Mouse (Mus musculus) hindbrain, embryonic 13.5 days (tissue): Measurements from ENCODE around the gene Syngr1. TPM values are rescaled to one million over a fixed set of nuclear protein-coding genes. Genes with fewer than 3 reads are reported as not detected.

Experiments
- ATAC-seq: fragments of 200-750 bp; cut with Nextera tagmentation; 2 replicates; pipeline ENCODE4 v1.8.0; 2017; ENCODE audit warnings: moderate TSS enrichment; ENCODE audit not compliant: low FRiP score
- H3K27ac ChIP-seq: fragments of 300-500 bp; sonication (generic); 2 replicates; pipeline ENCODE4 v1.5.1; 2015; ENCODE audit warnings: inconsistent platforms, mild to moderate bottlenecking, moderate library complexity
- H3K27me3 ChIP-seq: fragments of 300-500 bp; sonication (generic); 2 replicates; pipeline ENCODE4 v1.6.1; 2015; ENCODE audit warnings: mild to moderate bottlenecking, inconsistent platforms
- H3K36me3 ChIP-seq: fragments of 300-500 bp; sonication (generic); 2 replicates; pipeline ENCODE4 v1.6.1; 2015; ENCODE audit warnings: mild to moderate bottlenecking, inconsistent platforms
- H3K4me1 ChIP-seq: fragments of 300-500 bp; sonication (generic); replicated peaks from 2 replicates; pipeline ENCODE4 v1.6.1; 2015; ENCODE audit warnings: inconsistent platforms
- H3K4me2 ChIP-seq: fragments of 300-500 bp; sonication (generic); 2 replicates; pipeline ENCODE4 v1.6.1; 2015; ENCODE audit warnings: inconsistent platforms, mild to moderate bottlenecking, moderate library complexity
- H3K4me3 ChIP-seq: fragments of 300-500 bp; sonication (generic); 2 replicates; pipeline ENCODE4 v1.5.1; 2015; ENCODE audit warnings: mild to moderate bottlenecking, inconsistent platforms
- H3K9ac ChIP-seq: fragments of 300-500 bp; sonication (generic); 2 replicates; pipeline ENCODE4 v1.6.1; 2015; ENCODE audit warnings: mild to moderate bottlenecking, inconsistent platforms
- H3K9me3 ChIP-seq: fragments of 300-500 bp; sonication (generic); 2 replicates; pipeline ENCODE4 v1.6.1; 2016; ENCODE audit warnings: inconsistent platforms
- WGBS: fragments of 180-500 bp; shearing (Covaris S2); methylation state at CpG from one replicate; pipeline ENCODE4 v1.1.7; 2015; 5-methylcytosine and 5-hydroxymethylcytosine counted together
- polyA plus RNA-seq: library from polyadenylated mRNA; unstranded; fragments of >200 nt; fragmentation: Nextera tagmentation; extraction: Ambion mirVana; gene quantifications from 2 replicates; pipeline ENCODE4 v1.2.1, GENCODE M21; 2015

Gene Syngr1
- polyA plus RNA-seq, 1 experiment from 2014 or later = 28.3 TPM

DNA sequence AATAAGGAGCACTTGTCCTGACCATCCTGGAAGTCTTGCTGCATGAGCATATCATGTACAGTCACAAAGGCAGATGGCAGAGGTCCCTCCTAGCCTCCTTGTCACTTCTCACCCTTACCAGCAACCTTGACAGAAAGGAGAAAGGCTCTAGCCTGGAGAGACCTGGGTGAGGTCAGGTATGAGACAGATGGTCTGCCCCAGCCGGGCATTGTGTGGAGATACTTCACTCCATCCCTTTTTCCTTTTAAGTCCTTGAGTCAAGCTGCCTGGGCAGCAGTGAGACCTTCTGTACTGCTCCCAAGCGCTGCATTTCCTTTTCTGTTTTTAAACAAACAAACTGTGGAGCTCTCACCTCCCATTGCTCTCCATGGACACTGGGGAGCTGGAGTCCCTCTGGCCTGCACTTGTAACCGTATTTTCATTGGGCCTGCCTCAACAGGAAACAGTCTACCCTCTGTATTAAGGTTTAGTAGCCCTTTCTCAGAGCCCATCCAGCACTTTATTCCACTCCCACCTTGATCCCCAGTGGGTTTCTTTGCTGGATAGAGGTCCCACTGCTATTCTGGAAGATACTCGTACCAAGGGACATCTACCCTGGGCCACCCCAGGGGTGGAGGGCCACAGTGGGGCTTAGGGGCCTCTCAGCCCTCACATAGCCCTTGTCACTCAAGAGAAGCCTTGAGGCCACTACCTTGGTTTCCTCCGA is 67.0 kb downstream of the Syngr1 start:
- Histone ChIP-seq H3K4me2 (no peak overlapping the region), H3K27ac (no peak overlapping the region), H3K4me1 (peaks cover 5% of the 10 kb centered on the region; the same call in 1 of the 2 replicates), H3K9ac (0 out of 2 replicates have a peak overlapping the region, but pooled peaks have one; percentile 39), H3K27me3 (no peaks in the 10 kb centered on the region), H3K36me3 (peaks cover 95% of the 10 kb centered on the region), H3K9me3 (no peaks in the 10 kb centered on the region), H3K4me3 (no peak overlapping the region)
- 78% methylated on average over 5 of the region's 5 CpGs for WGBS
- no peak for ATAC-seq

DNA sequence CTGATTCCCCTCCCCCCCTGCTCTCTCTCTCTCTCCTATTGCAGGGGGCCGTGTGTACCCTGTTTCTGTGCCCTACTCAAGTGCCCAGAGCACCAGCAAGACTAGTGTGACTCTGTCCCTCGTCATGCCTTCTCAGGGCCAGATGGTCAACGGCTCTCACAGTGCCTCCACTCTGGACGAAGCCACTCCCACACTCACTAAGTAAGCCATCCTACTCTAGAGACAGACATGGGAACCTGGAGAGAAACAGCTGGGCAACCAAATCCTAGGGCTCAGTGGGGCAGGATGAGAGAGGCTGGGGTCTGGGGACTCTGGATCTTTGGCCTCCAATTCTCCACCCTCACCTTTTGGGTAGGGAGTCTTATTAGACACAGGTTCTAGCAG is 67.6 kb downstream of the Syngr1 start:
- ATAC-seq = no peak
- peaks cover 90% of the 10 kb centered on the region for H3K36me3 ChIP-seq

DNA sequence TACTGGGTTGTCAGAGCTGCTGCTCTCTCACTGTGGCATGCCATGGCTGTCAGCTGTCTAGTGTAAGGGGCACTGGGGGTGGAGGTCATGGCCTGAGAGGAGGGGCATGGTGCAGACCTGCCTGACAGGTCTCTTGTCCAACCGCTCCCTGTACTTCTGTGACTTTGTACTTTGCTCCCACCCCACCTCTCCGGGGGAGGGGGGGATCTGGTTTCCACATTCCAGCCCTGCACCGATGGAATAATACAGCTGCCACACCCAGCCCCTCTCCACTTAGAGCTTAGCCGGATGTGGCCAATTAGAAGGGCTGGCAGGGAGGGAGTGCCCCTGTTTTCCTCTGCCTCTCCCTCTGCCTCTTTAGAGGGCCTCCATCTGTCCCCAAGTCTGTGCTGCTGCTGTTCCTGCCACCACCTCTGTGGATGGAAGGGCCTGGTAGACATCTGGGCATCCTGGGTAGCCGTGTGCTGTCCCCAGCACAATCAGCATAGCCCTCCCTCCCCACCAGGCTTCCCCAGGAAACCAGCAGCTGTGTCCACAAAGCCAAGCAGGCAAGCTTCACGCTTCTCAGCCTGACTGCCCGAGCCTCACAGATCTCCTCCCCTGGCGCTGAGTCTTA is 68.3 kb downstream of the Syngr1 start:
- Histone ChIP-seq H3K27me3 (no peaks in the 10 kb centered on the region), H3K36me3 (peaks cover 83% of the 10 kb centered on the region), H3K9me3 (no peaks in the 10 kb centered on the region), H3K4me1 (peaks cover 5% of the 10 kb centered on the region; the same call in 1 of the 2 replicates), H3K9ac (peak overlapping the region; percentile 43; the same call in 1 of the 2 replicates), H3K27ac (peak overlapping the region; percentile 49), H3K4me3 (no peak overlapping the region), H3K4me2 (no peak overlapping the region)
- no peak for ATAC-seq
- 57% methylated on average over 8 of the region's 8 CpGs for WGBS

More for the DNA sequence above, 67.6 kb downstream of the Syngr1 start:
- Histone ChIP-seq H3K27me3 (no peaks in the 10 kb centered on the region), H3K27ac (no peak overlapping the region), H3K4me3 (no peak overlapping the region), H3K4me2 (no peak overlapping the region), H3K9me3 (no peaks in the 10 kb centered on the region), H3K4me1 (peaks cover 5% of the 10 kb centered on the region; the same call in 1 of the 2 replicates), H3K9ac (0 out of 2 replicates have a peak overlapping the region, but pooled peaks have one; percentile 39)
- 75% methylated on average over 4 of the region's 4 CpGs for WGBS

DNA sequence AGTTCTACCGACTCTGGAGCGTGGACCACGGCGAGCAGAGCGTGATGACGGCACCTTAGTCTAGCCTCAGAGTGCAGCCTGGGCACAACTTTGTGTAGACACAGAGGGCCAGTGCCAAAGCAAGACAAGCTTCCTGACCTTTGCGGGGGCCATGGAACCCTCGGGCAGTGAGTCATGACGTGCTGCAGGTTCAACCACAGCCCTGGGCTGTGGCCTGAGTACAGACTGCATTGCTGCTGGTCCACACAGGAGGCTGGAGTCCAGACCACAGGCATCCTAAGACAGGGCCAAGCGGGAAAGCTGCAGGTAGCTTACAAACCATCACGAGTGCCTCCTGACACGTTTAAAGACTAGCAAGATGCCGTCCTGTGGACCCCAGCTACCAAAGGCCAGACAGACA is 69.1 kb downstream of the Syngr1 start:
- Histone ChIP-seq H3K4me2 (no peak overlapping the region), H3K27me3 (no peaks in the 10 kb centered on the region), H3K4me1 (peaks cover 5% of the 10 kb centered on the region; the same call in 1 of the 2 replicates), H3K9me3 (no peaks in the 10 kb centered on the region), H3K36me3 (peaks cover 74% of the 10 kb centered on the region), H3K9ac (no peak overlapping the region), H3K27ac (peak overlapping the region; percentile 49; the same call in 1 of the 2 replicates), H3K4me3 (no peak overlapping the region)
- 89% methylated on average over 13 of the region's 13 CpGs for WGBS
- no peak for ATAC-seq

DNA sequence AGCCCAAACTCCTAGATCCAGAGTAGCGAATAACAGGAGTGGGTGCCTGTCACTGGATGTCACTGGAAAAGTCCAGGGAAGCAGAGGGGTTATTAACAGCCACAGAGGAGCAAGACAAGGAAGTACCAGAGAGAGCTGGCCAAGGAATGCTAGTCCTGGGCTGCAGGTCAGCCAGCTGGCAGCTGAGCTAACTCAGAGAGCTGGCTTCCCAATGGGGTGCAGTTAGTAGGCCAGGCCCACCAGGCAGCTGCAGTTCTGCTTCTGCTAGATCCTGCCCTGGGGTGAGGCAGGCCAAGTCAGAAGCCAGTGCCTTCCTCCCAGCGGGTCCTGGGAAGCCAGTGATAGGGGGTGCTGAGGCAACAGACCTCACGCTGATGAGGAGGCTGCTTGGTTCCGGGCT is 69.6 kb downstream of the Syngr1 start:
- no peaks in the 10 kb centered on the region for H3K9me3 ChIP-seq
- H3K9ac ChIP-seq = no peak overlapping the region
- H3K36me3 ChIP-seq = peaks cover 69% of the 10 kb centered on the region
- ATAC-seq = no peak
- peaks cover 5% of the 10 kb centered on the region; the same call in 1 of the 2 replicates for H3K4me1 ChIP-seq
- H3K27ac ChIP-seq = no peak overlapping the region
- H3K4me3 ChIP-seq = no peak overlapping the region
- H3K27me3 ChIP-seq = no peaks in the 10 kb centered on the region
- WGBS = 85% methylated on average over 4 of the region's 4 CpGs
- no peak overlapping the region for H3K4me2 ChIP-seq

DNA sequence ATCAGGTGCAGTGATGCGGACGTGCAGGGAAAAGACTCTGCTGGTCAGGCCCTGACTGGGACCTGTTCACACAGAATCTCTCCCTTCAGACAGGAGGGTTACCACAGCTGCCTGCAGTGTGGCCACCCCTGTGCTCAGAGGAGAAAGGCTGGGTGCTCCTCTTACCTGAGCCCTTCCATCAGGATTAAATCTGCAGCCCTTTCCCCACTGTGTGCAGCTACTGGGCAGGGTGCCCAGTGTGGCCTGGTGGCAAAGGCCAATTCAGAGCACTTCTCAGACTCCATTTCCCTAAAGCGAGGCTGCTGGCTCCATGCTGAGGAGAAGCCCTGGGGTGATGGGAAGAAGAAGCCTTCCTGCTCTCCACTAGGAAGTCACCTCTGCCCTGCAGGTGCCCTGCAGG is 70.1 kb downstream of the Syngr1 start:
- WGBS = 86% methylated on average over 3 of the region's 3 CpGs
- no peak overlapping the region for H3K4me2 ChIP-seq
- H3K9me3 ChIP-seq = no peaks in the 10 kb centered on the region
- H3K4me1 ChIP-seq = peaks cover 5% of the 10 kb centered on the region; the same call in 1 of the 2 replicates
- H3K9ac ChIP-seq = no peak overlapping the region
- ATAC-seq = no peak
- peaks cover 65% of the 10 kb centered on the region for H3K36me3 ChIP-seq
- H3K27ac ChIP-seq = no peak overlapping the region
- no peak overlapping the region for H3K4me3 ChIP-seq
- no peaks in the 10 kb centered on the region for H3K27me3 ChIP-seq

DNA sequence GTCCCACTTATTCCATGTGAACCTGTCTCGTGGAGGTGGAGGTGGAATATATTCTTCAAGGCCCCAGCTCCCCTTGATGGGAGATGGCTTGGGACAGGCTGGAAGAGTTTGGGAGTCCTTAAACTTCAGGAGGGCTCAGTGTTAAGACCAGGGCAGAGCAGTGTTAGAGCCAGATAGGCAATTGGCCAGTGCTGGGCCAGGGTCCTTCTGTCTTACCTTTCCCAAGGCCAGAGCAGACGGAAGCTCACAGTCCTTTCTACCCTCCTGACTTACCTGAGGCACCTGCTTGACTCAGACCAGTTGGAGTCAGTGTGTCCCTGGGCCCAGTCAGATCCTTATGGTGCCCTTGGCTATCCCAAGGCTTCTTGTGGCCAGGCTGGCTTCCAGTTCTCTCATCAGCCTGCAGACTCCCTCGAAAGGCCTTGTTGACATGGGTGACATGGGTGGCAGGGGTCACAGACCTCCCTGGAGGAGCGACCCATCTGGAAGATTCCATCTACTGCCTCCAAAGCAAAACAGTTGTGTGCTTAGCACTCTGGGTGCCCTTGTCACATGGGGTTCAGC is 71.3 kb downstream of the Syngr1 start:
- Histone ChIP-seq H3K9ac (no peak overlapping the region), H3K4me1 (peaks cover 5% of the 10 kb centered on the region; the same call in 1 of the 2 replicates), H3K9me3 (no peaks in the 10 kb centered on the region), H3K4me3 (no peak overlapping the region), H3K36me3 (peaks cover 52% of the 10 kb centered on the region), H3K4me2 (no peak overlapping the region), H3K27ac (no peak overlapping the region), H3K27me3 (no peaks in the 10 kb centered on the region)
- 95% methylated on average over 4 of the region's 4 CpGs for WGBS
- ATAC-seq = no peak

DNA sequence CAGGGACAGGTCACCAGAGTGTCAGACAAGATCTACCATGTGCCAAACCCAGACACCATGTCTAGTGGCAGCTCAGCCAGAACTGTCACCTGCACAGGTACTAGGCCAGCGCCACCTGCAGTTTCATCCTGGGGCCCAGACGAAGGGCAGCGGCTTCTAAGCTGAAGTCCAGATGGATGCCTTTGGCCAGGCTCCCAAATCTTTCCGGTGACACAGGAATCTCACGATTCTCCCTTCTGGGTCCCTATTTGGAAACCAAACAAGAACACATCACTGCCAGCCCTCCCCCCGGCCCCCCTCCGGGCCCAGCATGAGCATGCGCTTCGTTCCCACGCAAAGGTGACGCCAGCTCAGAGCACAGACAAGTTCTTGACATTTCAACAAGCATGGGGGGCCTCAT is 72.1 kb downstream of the Syngr1 start:
- H3K4me2 ChIP-seq = no peak overlapping the region
- H3K4me3 ChIP-seq = no peak overlapping the region
- H3K27ac ChIP-seq = no peak overlapping the region
- H3K9ac ChIP-seq = no peak overlapping the region
- no peaks in the 10 kb centered on the region for H3K27me3 ChIP-seq
- H3K9me3 ChIP-seq = no peaks in the 10 kb centered on the region
- H3K36me3 ChIP-seq = peaks cover 44% of the 10 kb centered on the region
- ATAC-seq = no peak
- peaks cover 5% of the 10 kb centered on the region; the same call in 1 of the 2 replicates for H3K4me1 ChIP-seq
- whole genome bisulfite sequencing = 82% methylated on average over 11 of the region's 11 CpGs

DNA sequence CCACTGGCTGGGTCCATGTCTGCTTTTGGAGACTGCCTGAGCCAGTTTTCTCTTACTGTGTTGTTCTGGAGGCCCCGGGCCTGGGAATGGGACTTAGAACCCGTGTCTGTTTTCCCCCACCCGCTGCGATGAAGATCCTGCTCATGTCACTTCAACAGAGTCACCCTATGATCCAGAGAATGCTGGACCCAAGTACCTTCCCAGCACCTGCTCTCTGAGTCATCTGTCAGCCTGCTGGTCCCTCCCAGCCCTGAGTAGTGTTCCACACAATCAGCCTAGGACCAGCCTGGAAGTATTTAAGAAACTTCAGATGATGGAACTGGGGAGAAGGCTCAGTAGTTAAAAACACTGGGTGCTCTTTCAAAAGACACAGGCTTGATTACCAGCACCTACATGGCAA is 72.6 kb downstream of the Syngr1 start:
- Histone ChIP-seq H3K9ac (no peak overlapping the region), H3K27ac (no peak overlapping the region), H3K4me2 (no peak overlapping the region), H3K4me1 (peaks cover 5% of the 10 kb centered on the region; the same call in 1 of the 2 replicates), H3K36me3 (peaks cover 39% of the 10 kb centered on the region), H3K27me3 (no peaks in the 10 kb centered on the region), H3K4me3 (no peak overlapping the region), H3K9me3 (no peaks in the 10 kb centered on the region)
- ATAC-seq = no peak
- 84% methylated on average over 4 of the region's 4 CpGs for WGBS

DNA sequence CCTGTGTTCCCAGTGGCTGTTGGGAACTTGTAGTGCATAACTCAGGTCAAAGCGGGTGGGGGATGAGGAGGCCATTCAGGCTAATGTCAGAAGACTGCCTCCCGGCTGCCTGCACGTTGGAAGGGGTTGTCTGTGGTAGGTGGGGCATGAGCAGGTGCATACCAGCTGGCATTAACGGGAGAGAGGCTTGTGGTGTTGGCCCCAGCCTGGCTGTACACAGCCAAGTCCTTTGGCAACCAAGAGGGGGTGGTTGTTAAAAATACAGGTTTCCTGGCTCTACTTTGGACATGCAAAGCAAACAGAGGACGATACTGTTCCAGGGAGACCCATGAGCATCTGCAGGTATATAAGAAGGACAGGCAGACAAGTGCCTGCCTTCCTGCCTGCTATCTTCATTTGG is 74.3 kb downstream of the Syngr1 start:
- H3K36me3 ChIP-seq = peaks cover 23% of the 10 kb centered on the region
- ATAC-seq = no peak
- H3K9ac ChIP-seq = no peak overlapping the region
- H3K4me1 ChIP-seq = no peaks in the 10 kb centered on the region; the same call in 1 of the 2 replicates
- no peak overlapping the region for H3K4me2 ChIP-seq
- no peaks in the 10 kb centered on the region for H3K27me3 ChIP-seq
- no peaks in the 10 kb centered on the region for H3K9me3 ChIP-seq
- WGBS = 54% methylated on average over 5 of the region's 5 CpGs
- no peak overlapping the region for H3K4me3 ChIP-seq
- no peak overlapping the region for H3K27ac ChIP-seq
